Mouse (Mus musculus) thymus, postnatal 10 days (tissue): ENCODE measurements around the gene Ddr1.

Experiments
- DNase-seq, 2 experiments: peaks; one replicate each; pipeline ENCODE4 v3.0.0; 2021; ENCODE audit warnings: low spot score in 2 of 2

The Ddr1 gene

GRCm38 (mm10) chr17:35693906-35694305 is 10.5 kb downstream of the Ddr1 start:
- no peak for DNase-seq

GRCm38 (mm10) chr17:35692368-35692767 is 12.1 kb downstream of the Ddr1 start:
- DNase-seq: no peak

- DNase-seq: no peak
These were observed 12.6 kb downstream of the Ddr1 start for GRCm38 (mm10) chr17:35691811-35692210.

- DNase-seq: no peak
These were observed 14.3 kb downstream of the Ddr1 start for GRCm38 (mm10) chr17:35689936-35690645.

GRCm38 (mm10) chr17:35688347-35689175 is 15.9 kb downstream of the Ddr1 start:
- DNase-seq: peak in 1 of 2 experiments; percentile 64

GRCm38 (mm10) chr17:35685061-35685460 is 19.4 kb downstream of the Ddr1 start:
- DNase-seq: no peak

GRCm38 (mm10) chr17:35681986-35682385 is 22.4 kb downstream of the Ddr1 start:
- DNase-seq: no peak

- DNase-seq: no peak
These were observed 23.8 kb downstream of the Ddr1 start for GRCm38 (mm10) chr17:35680591-35680990.

- peak; percentile 92 to 93 for DNase-seq
These were observed 30.9 kb downstream of the Ddr1 start, which contains the start of gene Gtf2h4 for GRCm38 (mm10) chr17:35673416-35674035. Gene Gtf2h4 (minus strand): TSS chr17:35673739.

- peak in 1 of 2 experiments; percentile 25 for DNase-seq
These were observed 31.9 kb downstream of the Ddr1 start for GRCm38 (mm10) chr17:35672527-35672926.

GRCm38 (mm10) chr17:35671846-35672245 is 32.6 kb downstream of the Ddr1 start:
- peak; percentile 80 to 89 for DNase-seq

- peak; percentile 60 to 72 for DNase-seq
These were observed 34.7 kb downstream of the Ddr1 start for GRCm38 (mm10) chr17:35669731-35670130.

GRCm38 (mm10) chr17:35667334-35668065 is 36.9 kb downstream of the Ddr1 start, which contains the start of gene Vars2:
Gene Vars2 (minus strand): TSS chr17:35667592.
- peak; percentile 94 to 98 for DNase-seq

- peak; percentile 42 to 48 for DNase-seq
These were observed 37.6 kb downstream of the Ddr1 start for GRCm38 (mm10) chr17:35666851-35667256.

- peak; percentile 50 to 56 for DNase-seq
These were observed 38.4 kb downstream of the Ddr1 start for GRCm38 (mm10) chr17:35665957-35666515.

- DNase-seq: no peak
These were observed 51.3 kb downstream of the Ddr1 start for GRCm38 (mm10) chr17:35653086-35653485.

GRCm38 (mm10) chr17:35649429-35649828 is 55.0 kb downstream of the Ddr1 start:
- no peak for DNase-seq

GRCm38 (mm10) chr17:35643609-35644236 is 60.7 kb downstream of the Ddr1 start, which contains the start of gene Mucl3:
Gene Mucl3 (minus strand): TSS chr17:35643695.
- DNase-seq: no peak

GRCm38 (mm10) chr17:35639352-35639751 is 65.1 kb downstream of the Ddr1 start:
- DNase-seq: no peak

GRCm38 (mm10) chr17:35638475-35639190 is 65.8 kb downstream of the Ddr1 start:
- peak; percentile 64 to 65 for DNase-seq
